17 mouse cellular contexts compared by ENCODE assay signal in genomic region chr5:77827971-77828370, GRCm38 (mm10).
"Had no signal": no experiment of that assay in that cellular context is flagged by ENCODE, and none has a peak within 500 bp of the region (broad histone marks: within the 10 kb centered on the region; RNA-seq: fewer than 3 reads in every experiment).

No protein-coding gene starts in this region.

- H3K27me3 ChIP-seq: liver, embryonic 12.5 days; neural tube, embryonic 13.5 days; neural tube, embryonic 15.5 days had no signal

- H3K4me2 ChIP-seq: liver, embryonic 12.5 days; lung, embryonic 14.5 days; neural tube, embryonic 13.5 days; neural tube, embryonic 15.5 days had no signal

- H3K9me3 ChIP-seq: neural tube, embryonic 15.5 days had no signal

- H3K36me3 ChIP-seq: liver, embryonic 12.5 days; neural tube, embryonic 13.5 days; neural tube, embryonic 15.5 days had no signal

- H3K9ac ChIP-seq: liver, embryonic 12.5 days; liver, embryonic 14.5 days; lung, embryonic 14.5 days; neural tube, embryonic 13.5 days; neural tube, embryonic 15.5 days had no signal

- H3K4me1 ChIP-seq: liver, embryonic 12.5 days; neural tube, embryonic 13.5 days; neural tube, embryonic 15.5 days had no signal

- H3K4me3 ChIP-seq: liver, embryonic 12.5 days; myocyte; neural tube, embryonic 13.5 days; neural tube, embryonic 15.5 days had no signal

- ATAC-seq: liver, embryonic 12.5 days had no signal

- DNase-seq: lung, adult 18-20 months; lung, embryonic 14.5 days; lung, postnatal 10 days; lung, postnatal 4 days; retina, postnatal 1 day; right cerebral cortex, adult 18-20 months; right cerebral cortex, postnatal 25 days; right cerebral cortex, postnatal 4 days; spleen, adult 18-20 months; thymus, adult 2 months; thymus, postnatal 25 days; thymus, postnatal 4 days had no signal

- H3K27ac ChIP-seq: liver, embryonic 12.5 days; liver, embryonic 14.5 days; neural tube, embryonic 13.5 days; neural tube, embryonic 15.5 days had no signal
